Mouse (Mus musculus): ENCODE measurements at regions not wholly inside any gene's neighbourhood (a gene's known extent, or its start where the extent isn't known, plus 50 kb on each side); places are given as distances from the start of the nearest gene placed in this dataset.
A peak's percentile ranks its signal among the peaks of the same experiment; 100 is the strongest.

DNA sequence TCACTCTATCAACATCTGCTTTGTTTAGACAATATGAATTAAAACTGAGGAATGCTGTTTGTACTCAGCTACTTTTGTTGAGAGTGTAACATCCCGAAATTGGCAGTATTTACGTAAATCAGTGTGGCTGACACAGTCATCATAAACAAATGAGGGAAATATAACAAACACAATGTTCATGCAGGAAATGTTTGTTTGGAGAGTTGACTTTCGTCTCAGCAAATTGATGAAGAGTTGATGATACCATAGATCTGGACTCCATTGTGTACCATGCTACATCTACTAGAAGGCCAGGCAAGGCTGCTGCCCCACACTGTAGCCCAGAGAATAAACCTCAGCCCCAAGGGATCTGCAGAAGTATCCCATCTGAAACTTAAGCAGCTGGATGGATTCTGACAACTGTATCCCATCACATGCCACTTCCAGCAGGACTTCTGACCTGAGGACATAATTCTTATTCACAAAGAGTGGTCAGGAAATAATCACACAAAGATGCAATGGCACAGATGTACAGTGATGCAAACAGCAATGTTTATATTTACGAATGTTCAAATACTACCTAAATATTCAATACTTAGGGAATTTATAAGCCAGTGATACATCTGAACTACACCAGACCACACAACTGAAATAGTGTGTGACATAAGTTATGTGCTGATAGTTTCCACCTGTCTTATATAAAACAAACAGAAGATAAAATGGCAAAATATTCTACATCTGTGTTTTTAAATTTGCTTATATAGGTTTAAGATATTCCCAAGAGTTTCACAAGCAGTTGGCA, 51.3 kb downstream of the Gm21897 start:
- Histone ChIP-seq H3K9ac (replicated peaks; ENCODE audit: low read length, poor library complexity, severe bottlenecking) (no peak overlapping the region), H3K4me2 (ENCODE audit: low read depth, low read length, poor library complexity, severe bottlenecking) (no peak overlapping the region), H3K9me3 (ENCODE audit: low read length) (no peaks in the 10 kb centered on the region), H3K36me3 (ENCODE audit: insufficient read depth, low read length) (no peaks in the 10 kb centered on the region), H3K27me3 (ENCODE audit: insufficient read depth, low read length) (no peaks in the 10 kb centered on the region), H3K27ac (ENCODE audit: low read depth, low read length) (no peak overlapping the region), H3K4me1 (ENCODE audit: insufficient read depth, low read length) (no peaks in the 10 kb centered on the region), H3K4me3 (ENCODE audit: low read depth, low read length) (no peak overlapping the region)
- no peak for TF ChIP-seq CTCF (IDR thresholded peaks at IDR 0.05)
- no peak for DNase-seq (ENCODE audit: low spot score)
- whole genome bisulfite sequencing: 83% methylated on average over 4 of the region's 4 CpGs
- ATAC-seq (ENCODE audit: low FRiP score): no peak

DNA sequence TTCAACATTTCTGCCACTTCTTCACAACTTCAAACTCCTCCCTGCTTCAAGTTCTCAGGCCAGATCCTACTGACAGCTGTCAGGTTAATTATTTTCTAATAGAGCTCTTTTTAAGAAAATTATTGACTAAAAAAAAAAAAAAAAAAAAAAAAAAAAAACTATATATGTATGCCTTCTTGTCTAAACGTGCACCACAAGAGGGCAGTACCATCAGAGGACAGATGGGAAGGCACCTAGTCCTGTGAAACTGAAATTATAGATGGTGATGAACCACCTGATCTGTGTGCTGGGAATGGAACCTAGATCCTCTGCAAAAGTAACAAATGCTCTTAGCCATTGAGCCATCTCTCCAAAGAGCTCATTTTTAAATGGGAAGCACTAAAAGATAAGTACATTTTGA, 55.6 kb downstream of the Gm21897 start:
- WGBS: 20% methylated on average over 1 of the region's 1 CpGs

DNA sequence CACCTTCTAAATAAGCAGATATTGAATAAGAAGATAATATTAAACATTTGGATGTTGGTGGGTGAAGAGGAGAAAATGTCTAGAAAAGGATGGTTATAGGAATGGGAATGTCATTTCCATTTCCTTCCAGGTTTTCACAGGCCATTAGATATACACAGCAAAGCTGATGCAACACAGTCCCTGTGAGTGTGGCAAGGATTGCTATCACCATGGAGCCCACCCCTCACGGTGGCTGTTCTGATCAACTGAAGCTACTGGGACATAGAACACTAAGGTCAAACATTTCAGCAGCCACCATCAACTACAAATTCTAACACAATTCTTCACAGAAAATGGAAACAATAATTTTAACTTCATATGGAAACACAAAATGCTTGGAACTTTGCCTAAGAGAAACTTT, 56.7 kb downstream of the Gm21897 start:
- no peaks in the 10 kb centered on the region for H3K36me3 ChIP-seq (ENCODE audit: insufficient read depth, low read length)
- no peak overlapping the region for H3K27ac ChIP-seq (ENCODE audit: low read depth, low read length)
- H3K4me1 ChIP-seq (ENCODE audit: insufficient read depth, low read length): no peaks in the 10 kb centered on the region
- no peak for ATAC-seq (ENCODE audit: low FRiP score)
- DNase-seq (ENCODE audit: low spot score): no peak
- no peak for TF ChIP-seq CTCF (IDR thresholded peaks at IDR 0.05)
- no peak overlapping the region for H3K4me2 ChIP-seq (ENCODE audit: low read depth, low read length, poor library complexity, severe bottlenecking)
- no peaks in the 10 kb centered on the region for H3K27me3 ChIP-seq (ENCODE audit: insufficient read depth, low read length)
- no peak overlapping the region for H3K9ac ChIP-seq (replicated peaks; ENCODE audit: low read length, poor library complexity, severe bottlenecking)
- WGBS: 79% methylated on average over 1 of the region's 1 CpGs
- H3K9me3 ChIP-seq (ENCODE audit: low read length): no peaks in the 10 kb centered on the region
- H3K4me3 ChIP-seq (ENCODE audit: low read depth, low read length): no peak overlapping the region

More for the DNA sequence above, 55.6 kb downstream of the Gm21897 start:
- Histone ChIP-seq H3K4me2 (ENCODE audit: low read depth, low read length, poor library complexity, severe bottlenecking) (no peak overlapping the region), H3K4me1 (ENCODE audit: insufficient read depth, low read length) (no peaks in the 10 kb centered on the region), H3K4me3 (ENCODE audit: low read depth, low read length) (no peak overlapping the region), H3K27ac (ENCODE audit: low read depth, low read length) (no peak overlapping the region), H3K9ac (replicated peaks; ENCODE audit: low read length, poor library complexity, severe bottlenecking) (no peak overlapping the region), H3K27me3 (ENCODE audit: insufficient read depth, low read length) (no peaks in the 10 kb centered on the region), H3K36me3 (ENCODE audit: insufficient read depth, low read length) (no peaks in the 10 kb centered on the region), H3K9me3 (ENCODE audit: low read length) (no peaks in the 10 kb centered on the region)
- ATAC-seq (ENCODE audit: low FRiP score) (no peak), DNase-seq (ENCODE audit: low spot score) (no peak)
- no peak for TF ChIP-seq CTCF (IDR thresholded peaks at IDR 0.05)

DNA sequence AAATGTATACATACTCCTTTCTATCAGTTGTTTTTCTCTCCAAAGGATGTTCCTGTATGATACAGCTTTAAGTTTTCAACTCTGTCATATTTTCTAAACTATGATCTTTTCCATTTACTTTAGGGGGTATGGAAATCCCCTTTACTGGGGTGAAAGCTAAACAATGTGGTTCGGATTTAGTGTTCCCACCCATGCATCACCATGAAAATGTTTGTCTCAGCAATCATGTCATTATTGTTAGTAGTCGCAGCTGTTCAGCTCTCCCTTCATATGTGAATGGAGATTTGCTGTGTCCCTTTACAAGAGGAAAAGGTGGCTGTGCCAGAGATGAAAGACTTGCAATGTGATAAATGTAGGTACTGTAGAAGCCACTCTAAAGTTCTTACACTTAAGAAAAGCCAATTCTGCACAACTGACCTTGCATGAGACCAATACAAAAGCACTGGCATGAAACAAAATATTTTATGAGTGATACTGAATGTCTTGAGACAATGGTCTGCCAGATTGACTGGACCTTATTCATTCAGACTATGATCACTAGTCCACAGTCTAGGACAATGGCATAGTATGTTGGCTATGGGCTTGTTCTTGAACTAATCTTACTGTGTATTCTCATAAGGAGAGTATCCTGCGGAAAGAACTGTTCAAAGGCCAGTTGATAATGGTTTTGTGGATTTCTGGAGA, 68.4 kb downstream of the Gm21897 start:
- WGBS: 77% methylated on average over 3 of the region's 3 CpGs
- Histone ChIP-seq H3K27me3 (ENCODE audit: insufficient read depth, low read length) (no peaks in the 10 kb centered on the region), H3K36me3 (ENCODE audit: insufficient read depth, low read length) (no peaks in the 10 kb centered on the region), H3K4me3 (ENCODE audit: low read depth, low read length) (no peak overlapping the region), H3K4me2 (ENCODE audit: low read depth, low read length, poor library complexity, severe bottlenecking) (no peak overlapping the region), H3K9ac (replicated peaks; ENCODE audit: low read length, poor library complexity, severe bottlenecking) (no peak overlapping the region), H3K9me3 (ENCODE audit: low read length) (no peaks in the 10 kb centered on the region), H3K27ac (ENCODE audit: low read depth, low read length) (no peak overlapping the region), H3K4me1 (ENCODE audit: insufficient read depth, low read length) (no peaks in the 10 kb centered on the region)
- no peak for DNase-seq (ENCODE audit: low spot score)
- TF ChIP-seq CTCF (IDR thresholded peaks at IDR 0.05): no peak
- no peak for ATAC-seq (ENCODE audit: low FRiP score)

DNA sequence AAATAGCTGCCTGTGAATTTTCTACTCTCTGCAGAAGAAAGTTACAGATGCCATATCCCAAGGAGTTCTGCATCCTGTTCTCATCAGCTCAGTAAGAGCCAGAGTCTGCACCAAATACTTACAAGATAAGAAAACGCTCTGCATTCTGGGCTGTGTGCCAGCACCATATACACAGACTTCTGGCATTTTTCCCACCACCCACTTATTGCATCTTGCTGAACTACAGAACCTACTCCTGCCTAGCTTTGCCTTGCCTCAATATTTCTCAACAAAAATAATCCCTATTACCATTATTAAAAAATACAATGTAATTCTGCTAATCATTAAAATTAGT, 69.0 kb downstream of the Gm21897 start:
- H3K27me3 ChIP-seq (ENCODE audit: insufficient read depth, low read length): no peaks in the 10 kb centered on the region
- H3K9ac ChIP-seq (replicated peaks; ENCODE audit: low read length, poor library complexity, severe bottlenecking): no peak overlapping the region
- H3K4me1 ChIP-seq (ENCODE audit: insufficient read depth, low read length): no peaks in the 10 kb centered on the region
- no peak overlapping the region for H3K4me3 ChIP-seq (ENCODE audit: low read depth, low read length)
- no peak overlapping the region for H3K27ac ChIP-seq (ENCODE audit: low read depth, low read length)
- no peaks in the 10 kb centered on the region for H3K9me3 ChIP-seq (ENCODE audit: low read length)
- no peak overlapping the region for H3K4me2 ChIP-seq (ENCODE audit: low read depth, low read length, poor library complexity, severe bottlenecking)
- DNase-seq (ENCODE audit: low spot score) (peak; percentile 67), ATAC-seq (ENCODE audit: low FRiP score) (no peak)
- H3K36me3 ChIP-seq (ENCODE audit: insufficient read depth, low read length): no peaks in the 10 kb centered on the region
- 83% methylated on average over 1 of the region's 1 CpGs for WGBS
- no peak for TF ChIP-seq CTCF (IDR thresholded peaks at IDR 0.05)

DNA sequence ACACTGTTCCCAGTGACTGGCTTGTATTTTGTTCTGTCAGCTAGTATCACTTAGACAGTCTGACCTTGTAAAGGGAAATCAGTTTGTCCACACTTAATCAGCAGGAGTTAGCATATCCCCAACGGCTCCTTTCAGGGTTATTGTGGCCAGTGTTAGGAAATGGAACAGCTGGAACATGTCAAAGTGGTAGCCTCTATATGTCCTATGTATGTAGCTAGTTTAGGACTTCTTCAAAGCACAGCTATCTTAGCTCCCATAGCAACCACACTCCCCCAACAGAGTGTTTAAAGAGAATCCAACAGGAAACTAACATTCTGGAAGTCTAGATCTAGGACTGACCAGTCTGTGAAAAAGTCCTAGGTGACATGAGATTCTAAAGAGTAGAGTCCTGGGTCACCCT, 72.6 kb downstream of the Gm21897 start:
- Histone ChIP-seq H3K4me3 (ENCODE audit: low read depth, low read length) (no peak overlapping the region), H3K36me3 (ENCODE audit: insufficient read depth, low read length) (no peaks in the 10 kb centered on the region), H3K27ac (ENCODE audit: low read depth, low read length) (no peak overlapping the region), H3K9ac (replicated peaks; ENCODE audit: low read length, poor library complexity, severe bottlenecking) (no peak overlapping the region), H3K27me3 (ENCODE audit: insufficient read depth, low read length) (no peaks in the 10 kb centered on the region), H3K4me2 (ENCODE audit: low read depth, low read length, poor library complexity, severe bottlenecking) (no peak overlapping the region), H3K9me3 (ENCODE audit: low read length) (no peaks in the 10 kb centered on the region), H3K4me1 (ENCODE audit: insufficient read depth, low read length) (no peaks in the 10 kb centered on the region)
- no peak for TF ChIP-seq CTCF (IDR thresholded peaks at IDR 0.05)
- no peak for ATAC-seq (ENCODE audit: low FRiP score)
- no peak for DNase-seq (ENCODE audit: low spot score)
- WGBS: 50% methylated on average over 1 of the region's 1 CpGs

All from midbrain, postnatal 0 days (tissue).